Mouse (Mus musculus) CD8-positive naive resting alpha-beta T cell, adult 2 months (primary cell): Measurements from ENCODE around the gene Agap3.
A peak's percentile ranks its signal among the peaks of the same experiment; 100 is the strongest.

ENCODE experiments used
- DNase-seq, 2 experiments: peaks; one replicate each; pipeline ENCODE4 v3.0.0; 2022; ENCODE audit warnings: low read depth in 2 of 2, low spot score in 2 of 2

Gene Agap3

GRCm38 (mm10) chr5:24510635-24511034 is 58.7 kb downstream of the Agap3 start:
- DNase-seq, result no peak

GRCm38 (mm10) chr5:24512271-24512670 is 60.3 kb downstream of the Agap3 start:
- no peak for DNase-seq

- no peak for DNase-seq
These were observed 69.4 kb downstream of the Agap3 start for GRCm38 (mm10) chr5:24521366-24521765.

- DNase-seq, result no peak
These were observed 71.8 kb downstream of the Agap3 start for GRCm38 (mm10) chr5:24523806-24524205.

GRCm38 (mm10) chr5:24524522-24524921 is 72.5 kb downstream of the Agap3 start:
- no peak for DNase-seq

- DNase-seq, result no peak
These were observed 73.6 kb downstream of the Agap3 start for GRCm38 (mm10) chr5:24525360-24526189.

GRCm38 (mm10) chr5:24526190-24526888 is 74.4 kb downstream of the Agap3 start:
- DNase-seq, result no peak

GRCm38 (mm10) chr5:24526889-24527230 is 74.9 kb downstream of the Agap3 start, which contains the start of gene Gbx1:
Gbx1 (minus strand) TSS chr5:24527202.
- no peak for DNase-seq

GRCm38 (mm10) chr5:24527780-24528179 is 75.8 kb downstream of the Agap3 start:
- no peak for DNase-seq

- DNase-seq, result peak; percentile 88 to 89
These were observed 78.2 kb downstream of the Agap3 start for GRCm38 (mm10) chr5:24530042-24530689.

GRCm38 (mm10) chr5:24533391-24533790 is 81.4 kb downstream of the Agap3 start:
- DNase-seq, result no peak

GRCm38 (mm10) chr5:24534292-24534691 is 82.3 kb downstream of the Agap3 start:
- DNase-seq, result no peak

- no peak for DNase-seq
These were observed 83.8 kb downstream of the Agap3 start for GRCm38 (mm10) chr5:24535731-24536130.

GRCm38 (mm10) chr5:24536511-24536910 is 84.5 kb downstream of the Agap3 start:
- no peak for DNase-seq

GRCm38 (mm10) chr5:24537618-24538017 is 85.6 kb downstream of the Agap3 start:
- DNase-seq, result no peak

GRCm38 (mm10) chr5:24539571-24540296 is 87.8 kb downstream of the Agap3 start:
- no peak for DNase-seq

- DNase-seq, result no peak
These were observed 88.6 kb downstream of the Agap3 start, which contains the start of gene Asb10 for GRCm38 (mm10) chr5:24540387-24541143. Asb10 (minus strand) TSS chr5:24540978.

- DNase-seq, result no peak
These were observed 89.2 kb downstream of the Agap3 start for GRCm38 (mm10) chr5:24541144-24541569.

- no peak for DNase-seq
These were observed 90.7 kb downstream of the Agap3 start for GRCm38 (mm10) chr5:24542643-24543042.

- no peak for DNase-seq
These were observed 98.8 kb downstream of the Agap3 start for GRCm38 (mm10) chr5:24550598-24551316.
